Mouse (Mus musculus) liver, embryonic 16.5 days (tissue): ENCODE results near the gene Kcnip4. TPM values are rescaled to one million over a fixed set of nuclear protein-coding genes. Genes with fewer than 3 reads are reported as not detected.

Source experiments
- ATAC-seq: fragments of 200-750 bp; cut with Nextera tagmentation; 2 replicates; pipeline ENCODE4 v1.8.0; 2017; ENCODE audit warnings: low read depth, mild to moderate bottlenecking, moderate number of reproducible peaks, moderate library complexity
- H3K27ac ChIP-seq: fragments of 300-500 bp; sonication (generic); 2 replicates; pipeline ENCODE4 v1.5.1; 2014; ENCODE audit warnings: mild to moderate bottlenecking, low read length
- H3K27me3 ChIP-seq: fragments of 300-500 bp; sonication (generic); 2 replicates; pipeline ENCODE4 v1.6.1; 2014; ENCODE audit warnings: low read depth, low read length, mixed read lengths; ENCODE audit not compliant: control insufficient read depth, insufficient read depth
- H3K36me3 ChIP-seq: fragments of 300-500 bp; sonication (generic); 2 replicates; pipeline ENCODE4 v1.6.1; 2014; ENCODE audit warnings: mild to moderate bottlenecking; ENCODE audit not compliant: control insufficient read depth, insufficient read depth
- H3K4me1 ChIP-seq: fragments of 300-500 bp; sonication (generic); 2 replicates; pipeline ENCODE4 v1.6.1; 2014; ENCODE audit warnings: low read depth, low read length, mixed read lengths; ENCODE audit not compliant: control insufficient read depth
- H3K4me2 ChIP-seq: fragments of 300-500 bp; sonication (generic); 2 replicates; pipeline ENCODE4 v1.6.1; 2014; ENCODE audit warnings: low read depth, low read length, mixed read lengths
- H3K4me3 ChIP-seq: fragments of 300-500 bp; sonication (generic); 2 replicates; pipeline ENCODE4 v1.5.1; 2014; ENCODE audit warnings: low read depth, mild to moderate bottlenecking, low read length
- H3K9ac ChIP-seq: fragments of 300-500 bp; sonication (generic); 2 replicates; pipeline ENCODE4 v1.6.1; 2014; ENCODE audit warnings: low read depth, low read length
- H3K9me3 ChIP-seq: fragments of 300-500 bp; sonication (generic); replicated peaks from 2 replicates; pipeline ENCODE4 v1.6.1; 2016; ENCODE audit warnings: low read length; ENCODE audit not compliant: control insufficient read depth
- WGBS: fragments of 180-500 bp; shearing (Covaris S2); extraction: QIAGEN DNeasy Blood & Tissue Kit; methylation state at CpG from one replicate; pipeline ENCODE4 v1.1.7; 2014; ENCODE audit not compliant: insufficient replicate concordance; 5-methylcytosine and 5-hydroxymethylcytosine counted together
- polyA plus RNA-seq: library from polyadenylated mRNA; unstranded; fragments of >200 nt; fragmentation: Nextera tagmentation; extraction: Ambion mirVana; gene quantifications from 2 replicates; pipeline ENCODE4 v1.2.1, GENCODE M21; 2015

The Kcnip4 gene
- polyA plus RNA-seq, 1 experiment from 2014 or later, result 0.09 TPM

GRCm38 (mm10) chr5:48551753-48552152, 973.0 kb downstream of the Kcnip4 start:
- no peaks in the 10 kb centered on the region for H3K36me3 ChIP-seq
- H3K4me2 ChIP-seq, result no peak overlapping the region
- no peaks in the 10 kb centered on the region for H3K27me3 ChIP-seq
- no peaks in the 10 kb centered on the region for H3K9me3 ChIP-seq
- no peaks in the 10 kb centered on the region for H3K4me1 ChIP-seq
- no peak overlapping the region for H3K4me3 ChIP-seq
- WGBS, result 54% methylated on average over 4 of the region's 4 CpGs
- no peak overlapping the region for H3K9ac ChIP-seq
- ATAC-seq, result no peak
- H3K27ac ChIP-seq, result no peak overlapping the region

DNA sequence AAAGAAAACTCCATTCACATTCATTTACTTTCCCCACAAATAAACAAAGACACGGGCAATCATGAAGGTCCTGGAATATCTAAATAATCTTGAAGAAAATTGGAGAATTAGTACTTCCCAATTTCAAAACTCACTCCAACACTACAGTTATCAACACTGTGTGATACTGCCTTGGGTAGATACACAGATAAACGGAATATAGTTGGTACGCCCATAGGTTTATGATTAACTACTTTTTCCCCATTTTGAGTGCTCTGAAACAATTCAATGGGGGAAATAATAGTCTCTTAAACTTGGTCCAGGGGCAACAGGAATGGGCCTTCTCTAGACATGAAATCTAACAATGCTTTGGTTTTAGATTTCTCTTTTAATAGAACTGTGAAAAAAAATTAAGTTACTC, 978.9 kb downstream of the Kcnip4 start:
- H3K36me3 ChIP-seq, result no peaks in the 10 kb centered on the region
- no peak overlapping the region for H3K27ac ChIP-seq
- ATAC-seq, result no peak
- 61% methylated on average over 3 of the region's 3 CpGs for WGBS
- no peaks in the 10 kb centered on the region for H3K9me3 ChIP-seq
- H3K4me1 ChIP-seq, result no peaks in the 10 kb centered on the region
- H3K4me3 ChIP-seq, result no peak overlapping the region
- H3K9ac ChIP-seq, result no peak overlapping the region
- no peaks in the 10 kb centered on the region for H3K27me3 ChIP-seq
- H3K4me2 ChIP-seq, result no peak overlapping the region

DNA sequence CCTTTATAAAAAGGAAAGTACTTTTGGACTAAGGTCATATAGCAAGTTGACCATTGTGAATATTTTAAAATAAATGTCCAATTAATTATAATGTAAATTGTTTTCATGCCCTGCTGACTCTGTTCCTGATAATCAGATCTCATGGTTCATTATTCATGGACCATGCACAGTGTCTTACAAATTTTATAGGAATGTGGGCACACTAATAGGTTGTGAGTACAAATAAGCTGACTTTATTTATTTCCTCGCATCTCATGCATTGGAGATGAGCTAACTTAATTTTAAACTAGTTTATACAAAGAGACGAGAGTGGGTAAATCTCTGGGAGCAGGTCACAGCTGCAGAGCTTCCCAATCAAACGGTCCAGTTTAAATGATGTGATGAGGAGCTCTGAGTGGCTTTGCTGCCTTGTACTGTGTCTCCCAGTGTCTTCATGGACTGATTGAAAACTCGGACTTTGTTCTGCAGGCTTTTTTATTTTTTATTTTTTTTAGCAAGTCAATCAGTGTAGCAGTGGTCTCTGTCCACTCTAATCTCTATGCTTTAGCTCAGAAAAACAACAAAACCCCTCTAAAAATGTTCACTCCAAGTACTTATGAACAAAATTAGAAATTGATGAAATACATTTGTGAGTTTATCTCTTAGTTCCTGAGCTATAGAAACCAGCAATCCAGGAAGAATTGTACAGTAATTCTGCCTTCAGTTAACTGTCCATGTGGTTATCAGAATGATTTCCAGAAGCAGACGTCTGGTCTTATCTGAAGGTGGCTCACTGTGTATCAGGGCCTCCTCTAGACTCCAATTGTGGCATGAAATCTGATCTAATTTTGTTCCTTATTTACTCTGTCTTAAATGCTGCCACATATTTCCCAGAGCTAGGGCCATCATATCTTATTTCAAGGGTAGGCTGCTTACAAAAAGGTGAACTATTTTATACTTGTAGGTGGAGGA, 979.6 kb downstream of the Kcnip4 start:
- Histone ChIP-seq H3K9me3 (no peaks in the 10 kb centered on the region), H3K4me3 (no peak overlapping the region), H3K36me3 (no peaks in the 10 kb centered on the region), H3K4me1 (no peaks in the 10 kb centered on the region), H3K27ac (no peak overlapping the region), H3K27me3 (no peaks in the 10 kb centered on the region), H3K4me2 (no peak overlapping the region), H3K9ac (no peak overlapping the region)
- WGBS, result 43% methylated on average over 5 of the region's 5 CpGs
- no peak for ATAC-seq

DNA sequence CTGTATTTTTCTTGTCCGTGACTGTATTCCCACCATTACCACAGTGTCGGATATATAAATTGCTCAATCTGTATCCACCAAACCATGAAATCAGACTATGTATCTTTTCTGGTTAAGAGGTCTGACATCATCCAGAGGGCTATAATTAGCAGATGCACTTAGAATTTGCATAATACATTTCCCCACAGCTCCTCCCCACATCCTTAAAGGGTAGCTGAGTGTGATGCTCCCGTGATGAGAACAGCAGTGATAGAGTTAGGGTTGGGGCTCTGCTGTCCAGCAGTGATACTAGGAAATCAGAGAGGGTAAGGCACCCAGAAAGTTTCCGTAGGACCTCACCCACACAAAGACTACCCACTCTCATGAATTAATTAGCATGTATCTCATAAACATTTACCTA, 1006.7 kb downstream of the Kcnip4 start:
- no peaks in the 10 kb centered on the region for H3K27me3 ChIP-seq
- no peak overlapping the region for H3K27ac ChIP-seq
- 58% methylated on average over 4 of the region's 4 CpGs for WGBS
- no peaks in the 10 kb centered on the region for H3K36me3 ChIP-seq
- no peak overlapping the region for H3K9ac ChIP-seq
- H3K9me3 ChIP-seq, result no peaks in the 10 kb centered on the region
- no peak for ATAC-seq
- H3K4me1 ChIP-seq, result no peaks in the 10 kb centered on the region
- no peak overlapping the region for H3K4me2 ChIP-seq
- H3K4me3 ChIP-seq, result no peak overlapping the region

GRCm38 (mm10) chr5:48513354-48513753, 1011.4 kb downstream of the Kcnip4 start:
- no peak overlapping the region for H3K27ac ChIP-seq
- no peak overlapping the region for H3K4me2 ChIP-seq
- no peak for ATAC-seq
- H3K9ac ChIP-seq, result no peak overlapping the region
- no peaks in the 10 kb centered on the region for H3K27me3 ChIP-seq
- no peaks in the 10 kb centered on the region for H3K9me3 ChIP-seq
- H3K4me3 ChIP-seq, result no peak overlapping the region
- H3K4me1 ChIP-seq, result no peaks in the 10 kb centered on the region
- WGBS, result 67% methylated on average over 1 of the region's 1 CpGs
- no peaks in the 10 kb centered on the region for H3K36me3 ChIP-seq

GRCm38 (mm10) chr5:48511357-48511756, 1013.4 kb downstream of the Kcnip4 start:
- no peak overlapping the region for H3K9ac ChIP-seq
- no peak overlapping the region for H3K27ac ChIP-seq
- H3K36me3 ChIP-seq, result no peaks in the 10 kb centered on the region
- ATAC-seq, result no peak
- H3K4me3 ChIP-seq, result no peak overlapping the region
- 17% methylated on average over 1 of the region's 1 CpGs for WGBS
- no peaks in the 10 kb centered on the region for H3K27me3 ChIP-seq
- no peak overlapping the region for H3K4me2 ChIP-seq
- H3K4me1 ChIP-seq, result no peaks in the 10 kb centered on the region
- H3K9me3 ChIP-seq, result no peaks in the 10 kb centered on the region

- Histone ChIP-seq H3K9me3 (no peaks in the 10 kb centered on the region), H3K27me3 (no peaks in the 10 kb centered on the region), H3K4me1 (no peaks in the 10 kb centered on the region), H3K4me3 (no peak overlapping the region), H3K27ac (no peak overlapping the region), H3K4me2 (no peak overlapping the region), H3K9ac (no peak overlapping the region), H3K36me3 (no peaks in the 10 kb centered on the region)
- ATAC-seq, result no peak
- WGBS, result 66% methylated on average over 12 of the region's 12 CpGs
These were observed 1014.5 kb downstream of the Kcnip4 start for GRCm38 (mm10) chr5:48510241-48510640.

DNA sequence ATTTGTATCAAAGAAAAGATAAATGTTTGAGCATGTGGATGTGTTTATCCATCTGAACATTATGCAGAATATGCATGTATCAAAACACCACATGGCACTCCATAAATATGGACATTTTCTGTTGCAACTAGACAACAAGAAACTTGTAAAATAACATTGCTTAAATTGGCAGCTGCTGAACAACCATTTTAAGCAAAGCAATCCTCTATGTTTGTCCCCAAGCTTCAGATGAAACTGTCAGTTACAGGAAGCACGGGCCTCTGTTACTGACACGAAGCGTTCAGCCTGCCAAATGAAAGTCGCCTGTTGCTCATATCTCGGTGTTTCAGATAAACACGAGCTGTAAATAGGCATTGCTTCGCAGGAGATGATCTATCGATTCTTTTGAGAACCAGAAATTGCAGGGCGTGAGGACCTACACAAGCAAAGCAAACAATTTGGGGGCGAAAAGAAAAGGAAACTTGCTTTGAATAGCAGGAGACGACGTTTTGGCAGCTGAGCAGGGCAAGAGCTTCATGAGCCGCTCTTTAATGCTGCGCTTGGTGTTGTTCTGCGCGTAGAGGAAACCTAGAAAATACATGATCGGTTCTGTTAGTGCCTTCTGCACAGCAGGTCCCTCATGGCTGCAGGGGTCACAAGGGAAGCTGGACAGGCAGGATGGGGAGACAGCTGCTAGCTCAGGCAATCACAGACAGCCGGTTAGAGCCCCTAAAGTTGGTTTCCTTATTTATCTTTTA, 1015.3 kb downstream of the Kcnip4 start:
- WGBS, result 48% methylated on average over 18 of the region's 18 CpGs
- Histone ChIP-seq H3K27ac (no peak overlapping the region), H3K4me2 (no peak overlapping the region), H3K4me1 (no peaks in the 10 kb centered on the region), H3K4me3 (no peak overlapping the region), H3K27me3 (no peaks in the 10 kb centered on the region), H3K36me3 (no peaks in the 10 kb centered on the region), H3K9me3 (no peaks in the 10 kb centered on the region), H3K9ac (no peak overlapping the region)
- ATAC-seq, result no peak

DNA sequence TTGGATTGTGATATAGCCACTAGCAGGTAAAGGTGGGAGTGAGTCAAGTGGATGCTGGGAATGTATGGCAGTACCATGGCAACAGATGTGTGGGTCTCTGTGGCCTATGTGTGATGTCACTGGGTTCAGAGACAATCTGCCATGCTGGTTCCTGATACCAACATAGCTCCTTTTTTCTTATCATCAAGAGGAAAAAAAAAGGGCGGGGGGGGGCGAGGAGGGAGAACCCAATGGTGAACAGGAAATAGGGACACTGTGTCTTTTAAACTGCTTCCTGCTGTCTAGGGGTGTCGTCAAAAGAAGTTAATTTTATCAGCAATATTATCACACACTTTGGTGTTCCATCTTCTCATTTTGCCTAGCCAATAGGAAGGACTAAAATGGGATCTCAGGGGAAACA, 1021.6 kb downstream of the Kcnip4 start:
- no peak overlapping the region for H3K4me2 ChIP-seq
- H3K9me3 ChIP-seq, result no peaks in the 10 kb centered on the region
- H3K9ac ChIP-seq, result no peak overlapping the region
- no peaks in the 10 kb centered on the region for H3K36me3 ChIP-seq
- H3K4me3 ChIP-seq, result no peak overlapping the region
- H3K27ac ChIP-seq, result no peak overlapping the region
- 38% methylated on average over 3 of the region's 3 CpGs for WGBS
- no peaks in the 10 kb centered on the region for H3K27me3 ChIP-seq
- no peak for ATAC-seq
- no peaks in the 10 kb centered on the region for H3K4me1 ChIP-seq
